Mouse (Mus musculus): ENCODE measurements around the gene Kcnh4. TPM values are rescaled to one million over a fixed set of nuclear protein-coding genes. Genes with fewer than 3 reads are reported as not detected.
"Not testable (repeated sequence)": the region's sequence is repeated elsewhere in the genome, so short reads cannot be mapped to it uniquely, and the experiment has no call there.

The Kcnh4 gene
- polyA plus RNA-seq (2012; rRNA removed) = 23.4 and 25.4 TPM in 2 replicates

DNA sequence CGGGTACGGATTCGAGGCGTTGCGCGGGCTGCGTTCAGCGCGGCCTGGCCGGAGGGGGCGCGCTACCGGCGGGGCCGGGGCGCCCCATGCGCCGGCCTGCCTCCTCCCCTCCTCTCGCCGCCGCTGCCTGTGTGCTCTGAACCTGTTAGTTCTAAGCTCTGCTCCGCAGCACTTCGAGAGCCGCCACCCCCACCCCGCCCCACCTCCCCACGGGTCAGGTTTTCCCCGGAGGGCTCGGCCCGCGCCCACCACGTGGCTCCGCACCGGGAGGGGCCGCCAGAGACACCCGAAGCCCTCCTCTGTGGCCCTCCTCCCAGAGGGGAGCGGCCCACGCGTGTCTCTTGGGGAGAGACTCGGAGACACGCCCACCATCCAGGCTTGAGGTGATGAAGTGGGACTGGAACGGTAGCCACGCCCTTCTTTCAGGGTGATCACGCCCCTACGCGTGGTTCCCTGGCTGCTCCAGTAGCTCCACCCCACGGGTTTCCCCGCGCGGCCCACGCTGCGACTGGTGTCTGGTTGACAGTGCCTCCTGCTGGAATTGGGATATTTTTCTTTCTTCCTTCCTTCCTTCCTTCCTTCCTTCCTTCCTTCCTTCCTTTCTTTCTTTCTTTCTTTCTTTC lies at the start of gene Kcnh4:
Gene Kcnh4 (minus strand): TSS at position 332 of the 623 bp plus-strand sequence.
- TF ChIP-seq CTCF (IDR thresholded peaks at IDR 0.05; ENCODE audit: extremely low read depth, insufficient read depth, low read length) = peak; percentile 40
- peak; percentile 16; the same call in 1 of the 2 replicates for TF ChIP-seq POLR2A (IDR thresholded peaks at IDR 0.05; ENCODE audit: extremely low read depth, insufficient read depth, low read length)

GRCm38 (mm10) chr11:100806380-100807305 lies 46.9 kb upstream of the Kcnh4 start:
- Histone ChIP-seq H3K4me3 (ENCODE audit: insufficient read depth, low read length) (no peak overlapping the region), H3K27ac (ENCODE audit: insufficient read depth, low read length) (no peak overlapping the region), H3K4me1 (ENCODE audit: control insufficient read depth, insufficient read depth, low read length) (no peaks in the 10 kb centered on the region)
- no peak for TF ChIP-seq CTCF (IDR thresholded peaks at IDR 0.05; ENCODE audit: extremely low read depth, insufficient read depth, low read length)
- TF ChIP-seq POLR2A (IDR thresholded peaks at IDR 0.05; ENCODE audit: extremely low read depth, insufficient read depth, low read length) = no peak

More for the DNA sequence above, at the start of gene Kcnh4:
- Histone ChIP-seq H3K4me3 (ENCODE audit: insufficient read depth, low read length) (peak within 1 kb of the TSS; percentile 66), H3K27ac (ENCODE audit: insufficient read depth, low read length) (peak within 1 kb of the TSS; percentile 85), H3K4me1 (ENCODE audit: control insufficient read depth, insufficient read depth, low read length) (peaks cover 7% of the 10 kb centered on the region; the same call in 1 of the 2 replicates)

GRCm38 (mm10) chr11:100805535-100805934 lies 45.8 kb upstream of the Kcnh4 start:
- H3K4me1 ChIP-seq (ENCODE audit: control insufficient read depth, insufficient read depth, low read length) = no peaks in the 10 kb centered on the region
- no peak overlapping the region for H3K27ac ChIP-seq (ENCODE audit: insufficient read depth, low read length)
- TF ChIP-seq POLR2A (IDR thresholded peaks at IDR 0.05; ENCODE audit: extremely low read depth, insufficient read depth, low read length) (no peak), CTCF (IDR thresholded peaks at IDR 0.05; ENCODE audit: extremely low read depth, insufficient read depth, low read length) (no peak)
- H3K4me3 ChIP-seq (ENCODE audit: insufficient read depth, low read length) = no peak overlapping the region

DNA sequence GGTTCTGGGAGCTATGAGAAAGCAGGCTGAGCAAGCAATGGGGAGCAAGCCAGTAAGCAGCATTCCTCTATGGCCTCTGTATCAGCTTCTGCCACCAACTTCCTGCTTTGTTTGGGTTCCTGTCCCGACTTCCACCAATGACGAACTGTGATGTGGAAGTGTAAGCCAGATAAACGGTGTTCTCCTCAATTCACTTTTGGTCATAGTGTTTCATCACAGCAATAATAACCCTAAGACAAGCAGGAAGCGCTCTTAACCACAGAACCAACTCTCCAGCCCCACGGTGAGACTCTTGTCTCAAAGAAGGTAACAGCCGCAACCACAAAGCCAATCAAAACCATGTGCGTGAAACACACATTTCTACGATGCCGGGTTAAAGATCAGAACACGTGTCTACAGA lies 44.7 kb upstream of the Kcnh4 start:
- TF ChIP-seq POLR2A (IDR thresholded peaks at IDR 0.05; ENCODE audit: extremely low read depth, insufficient read depth, low read length) (no peak), CTCF (IDR thresholded peaks at IDR 0.05; ENCODE audit: extremely low read depth, insufficient read depth, low read length) (no peak)
- no peaks in the 10 kb centered on the region for H3K4me1 ChIP-seq (ENCODE audit: control insufficient read depth, insufficient read depth, low read length)
- H3K27ac ChIP-seq (ENCODE audit: insufficient read depth, low read length) = no peak overlapping the region
- H3K4me3 ChIP-seq (ENCODE audit: insufficient read depth, low read length) = no peak overlapping the region

- Histone ChIP-seq H3K27ac (ENCODE audit: insufficient read depth, low read length) (no peak overlapping the region), H3K4me3 (ENCODE audit: insufficient read depth, low read length) (no peak overlapping the region), H3K4me1 (ENCODE audit: control insufficient read depth, insufficient read depth, low read length) (no peaks in the 10 kb centered on the region)
- TF ChIP-seq CTCF (IDR thresholded peaks at IDR 0.05; ENCODE audit: extremely low read depth, insufficient read depth, low read length) (no peak), POLR2A (IDR thresholded peaks at IDR 0.05; ENCODE audit: extremely low read depth, insufficient read depth, low read length) (no peak)
Measured at GRCm38 (mm10) chr11:100799426-100799825, 39.7 kb upstream of the Kcnh4 start.

DNA sequence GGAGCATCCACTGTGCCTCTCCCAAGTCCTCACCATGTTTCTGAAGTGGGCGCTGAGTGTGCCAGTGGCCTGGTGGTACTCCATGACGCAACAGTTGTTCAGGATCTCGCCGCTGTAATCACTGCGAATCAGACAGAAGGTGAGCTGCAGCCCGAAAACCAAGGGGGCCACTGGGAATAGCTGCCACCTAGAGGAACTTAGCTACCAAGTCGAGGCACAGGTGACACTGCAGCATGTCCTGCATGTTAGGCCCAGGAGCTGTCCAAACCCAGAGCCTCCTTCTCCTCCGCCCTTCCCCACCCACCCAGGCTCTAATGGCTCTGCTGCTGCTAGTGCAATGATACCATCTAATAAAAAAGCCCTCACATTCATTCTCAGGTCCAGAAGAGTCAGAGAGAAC lies 36.8 kb upstream of the Kcnh4 start:
- Histone ChIP-seq H3K4me1 (ENCODE audit: control insufficient read depth, insufficient read depth, low read length) (no peaks in the 10 kb centered on the region), H3K27ac (ENCODE audit: insufficient read depth, low read length) (no peak overlapping the region), H3K4me3 (ENCODE audit: insufficient read depth, low read length) (no peak overlapping the region)
- TF ChIP-seq POLR2A (IDR thresholded peaks at IDR 0.05; ENCODE audit: extremely low read depth, insufficient read depth, low read length) (no peak), CTCF (IDR thresholded peaks at IDR 0.05; ENCODE audit: extremely low read depth, insufficient read depth, low read length) (no peak)

- H3K4me3 ChIP-seq (ENCODE audit: insufficient read depth, low read length) = no peak overlapping the region
- H3K4me1 ChIP-seq (ENCODE audit: control insufficient read depth, insufficient read depth, low read length) = no peaks in the 10 kb centered on the region
- H3K27ac ChIP-seq (ENCODE audit: insufficient read depth, low read length) = no peak overlapping the region
- TF ChIP-seq POLR2A (IDR thresholded peaks at IDR 0.05; ENCODE audit: extremely low read depth, insufficient read depth, low read length) = no peak
- no peak for TF ChIP-seq CTCF (IDR thresholded peaks at IDR 0.05; ENCODE audit: extremely low read depth, insufficient read depth, low read length)
Measured at GRCm38 (mm10) chr11:100795386-100795785, 35.6 kb upstream of the Kcnh4 start.

DNA sequence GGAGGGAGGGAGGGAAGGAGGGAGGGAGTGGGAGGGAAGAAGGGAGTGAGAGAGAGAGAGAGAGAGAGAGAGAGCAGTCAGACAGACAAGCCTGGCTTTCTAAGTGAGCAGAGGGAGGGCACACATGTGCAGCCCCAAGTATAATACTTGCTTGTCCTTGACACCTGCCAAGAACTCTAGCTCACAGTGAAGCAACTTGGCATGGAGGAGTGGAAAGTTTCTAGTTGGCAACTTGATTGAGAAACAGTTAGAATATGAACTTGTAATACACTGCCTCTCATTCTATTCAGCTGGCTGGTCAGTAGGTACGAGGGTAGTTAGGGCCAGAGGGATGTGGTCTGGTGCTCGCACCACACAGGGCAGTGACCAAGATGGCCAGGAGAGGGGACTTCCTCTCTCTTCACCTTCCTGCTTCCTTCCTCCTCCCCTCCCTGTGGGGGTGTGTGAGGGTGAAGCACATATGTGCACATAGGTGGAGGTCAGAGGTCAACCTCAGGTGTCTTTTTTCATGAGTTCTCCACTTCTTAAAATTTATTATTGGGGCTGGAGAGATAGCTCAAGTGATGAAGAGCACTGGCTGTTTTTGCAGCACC lies 31.8 kb upstream of the Kcnh4 start:
- Histone ChIP-seq H3K27ac (ENCODE audit: insufficient read depth, low read length) (no peak overlapping the region), H3K4me1 (ENCODE audit: control insufficient read depth, insufficient read depth, low read length) (no peaks in the 10 kb centered on the region), H3K4me3 (ENCODE audit: insufficient read depth, low read length) (no peak overlapping the region)
- TF ChIP-seq CTCF (IDR thresholded peaks at IDR 0.05; ENCODE audit: extremely low read depth, insufficient read depth, low read length) (no peak), POLR2A (IDR thresholded peaks at IDR 0.05; ENCODE audit: extremely low read depth, insufficient read depth, low read length) (no peak)

GRCm38 (mm10) chr11:100790644-100791043 lies 30.9 kb upstream of the Kcnh4 start:
- H3K4me1 ChIP-seq (ENCODE audit: control insufficient read depth, insufficient read depth, low read length); H3K27ac ChIP-seq (ENCODE audit: insufficient read depth, low read length); H3K4me3 ChIP-seq (ENCODE audit: insufficient read depth, low read length): not testable (repeated sequence)

All from cortical plate, adult 2 months (tissue).